Mouse (Mus musculus): ENCODE measurements at regions not wholly inside any gene's neighbourhood (a gene's known extent, or its start where the extent isn't known, plus 50 kb on each side); places are given as distances from the start of the nearest gene placed in this dataset.

DNA sequence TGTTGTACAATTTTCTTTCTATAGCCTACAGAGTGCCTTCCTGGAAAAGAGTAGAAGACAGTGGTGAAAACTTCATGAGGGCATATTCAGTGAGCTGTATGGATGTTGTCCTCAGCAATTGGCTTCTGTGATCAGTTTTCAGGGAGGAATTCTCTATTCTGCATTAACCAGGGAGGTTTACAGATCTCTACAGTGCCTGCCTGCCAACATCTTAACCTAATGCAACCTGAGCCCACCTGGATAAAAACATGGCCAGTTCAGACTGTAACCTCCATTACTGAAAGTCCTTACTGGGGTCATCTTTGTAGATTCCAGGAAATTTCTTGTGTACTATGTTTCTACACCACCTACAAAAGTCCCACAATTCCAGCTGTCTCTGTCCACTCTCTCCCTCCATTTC lies 791.4 kb upstream of the Nectin3 start:
- Histone ChIP-seq H3K9ac (no peak overlapping the region), H3K4me2 (no peak overlapping the region), H3K36me3 (replicated peaks) (no peaks in the 10 kb centered on the region), H3K4me3 (no peak overlapping the region), H3K27me3 (replicated peaks) (no peaks in the 10 kb centered on the region), H3K9me3 (no peaks in the 10 kb centered on the region), H3K4me1 (no peaks in the 10 kb centered on the region), H3K27ac (no peak overlapping the region)
- ATAC-seq (replicated peaks): no peak

DNA sequence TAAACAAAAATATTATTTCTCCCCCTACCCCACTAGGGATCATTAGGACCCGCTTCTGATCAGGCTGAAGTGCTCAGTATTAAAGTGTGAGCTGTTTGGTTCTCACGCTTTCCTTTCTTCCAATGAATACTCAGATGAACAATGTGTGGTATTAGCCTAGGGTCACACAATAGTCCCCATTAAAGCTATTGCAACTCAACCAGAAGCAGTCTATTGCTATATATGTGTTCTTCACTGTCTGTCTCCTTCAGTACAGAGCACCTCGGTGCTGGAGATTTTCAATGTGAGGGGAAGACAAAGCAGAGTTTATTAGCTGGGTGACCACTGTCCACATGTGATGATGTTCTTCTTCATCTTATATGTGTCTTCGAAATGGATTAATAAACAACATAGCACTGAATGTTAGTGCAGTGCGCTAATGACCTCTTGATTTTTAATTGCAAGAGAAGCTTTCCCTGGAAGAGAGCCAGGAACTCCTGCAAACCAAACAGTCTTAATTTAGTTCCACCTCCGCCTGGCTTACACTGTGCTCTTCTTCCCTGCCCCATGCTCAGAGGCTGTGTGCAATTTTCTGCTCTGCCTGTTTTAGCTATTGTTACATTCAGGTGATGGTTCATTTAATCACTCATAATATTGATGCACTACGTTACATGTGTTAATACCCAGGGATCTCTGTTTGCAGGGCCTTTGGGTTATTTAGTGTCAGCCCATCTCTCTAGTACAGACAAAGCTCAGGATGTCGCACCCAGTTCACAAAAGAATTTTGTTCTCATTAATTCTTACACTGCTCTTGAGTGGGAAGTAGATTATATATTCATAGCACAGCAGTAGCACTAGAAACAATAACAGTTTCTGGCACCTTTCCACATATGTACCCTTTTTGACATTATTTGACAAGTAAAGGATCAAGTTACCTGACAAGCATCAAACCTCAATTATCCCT lies 768.7 kb upstream of the Nectin3 start:
- Histone ChIP-seq H3K9me3 (no peaks in the 10 kb centered on the region), H3K27me3 (replicated peaks) (no peaks in the 10 kb centered on the region), H3K4me1 (peaks cover 10% of the 10 kb centered on the region; the same call in 1 of the 2 replicates), H3K36me3 (replicated peaks) (no peaks in the 10 kb centered on the region), H3K4me2 (no peak overlapping the region), H3K4me3 (no peak overlapping the region), H3K27ac (no peak overlapping the region), H3K9ac (no peak overlapping the region)
- ATAC-seq (replicated peaks): peak; percentile 72; the same call in 1 of the 2 replicates
- 59% methylated on average over 8 of the region's 8 CpGs for WGBS
